Mouse (Mus musculus): Measurements from ENCODE around the gene Rps3.

Rps3 gene

DNA sequence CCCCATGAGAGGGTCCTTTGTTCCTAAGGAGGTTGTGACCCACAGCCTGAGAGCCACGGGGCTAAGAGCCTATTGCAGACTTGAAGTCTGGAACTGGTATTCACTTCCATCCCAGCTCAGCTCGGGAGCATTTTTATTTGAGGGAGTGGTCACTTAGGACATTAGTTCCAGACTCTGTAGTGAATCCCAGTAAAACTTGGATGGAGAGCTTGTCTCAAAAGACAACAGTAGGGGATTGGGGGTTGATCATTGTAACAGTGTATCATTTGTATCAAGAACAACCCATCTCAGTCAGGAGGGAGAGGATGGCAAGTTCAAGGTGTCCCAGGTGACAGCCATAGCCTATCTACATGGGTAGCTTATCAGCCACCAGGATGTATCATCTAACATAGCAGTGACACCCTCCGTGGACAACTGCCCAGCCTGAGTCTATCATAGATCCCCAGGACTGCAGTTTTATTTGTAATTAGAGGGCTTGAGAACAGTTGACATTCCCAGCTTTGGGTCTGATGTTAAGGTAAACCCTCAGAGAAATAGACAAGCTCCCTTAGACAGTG lies 6.9 kb downstream of the Rps3 start:
- CTCF ChIA-PET: interaction anchor here (0.7 kb wide), 1 partner anchor 150 kb away, joined by 3 read pairs; no protein-coding TSS in a partner anchor

DNA sequence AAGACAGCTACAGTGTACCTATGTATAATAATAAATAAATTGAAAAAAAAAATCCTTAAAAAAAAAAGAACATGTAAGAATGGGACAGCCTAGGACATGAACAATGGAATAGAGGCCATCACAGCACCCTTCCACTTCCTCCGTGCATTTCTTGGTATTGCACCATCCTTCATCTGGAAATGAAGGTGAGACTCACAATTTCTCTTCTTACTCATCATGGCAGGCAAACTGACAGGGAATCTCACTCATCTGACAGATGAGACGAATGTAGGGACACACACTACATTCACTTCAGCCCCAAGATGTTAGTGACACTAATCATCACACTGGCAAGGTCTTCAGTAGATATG lies 8.0 kb downstream of the Rps3 start:
- CTCF ChIA-PET: no interaction called here

DNA sequence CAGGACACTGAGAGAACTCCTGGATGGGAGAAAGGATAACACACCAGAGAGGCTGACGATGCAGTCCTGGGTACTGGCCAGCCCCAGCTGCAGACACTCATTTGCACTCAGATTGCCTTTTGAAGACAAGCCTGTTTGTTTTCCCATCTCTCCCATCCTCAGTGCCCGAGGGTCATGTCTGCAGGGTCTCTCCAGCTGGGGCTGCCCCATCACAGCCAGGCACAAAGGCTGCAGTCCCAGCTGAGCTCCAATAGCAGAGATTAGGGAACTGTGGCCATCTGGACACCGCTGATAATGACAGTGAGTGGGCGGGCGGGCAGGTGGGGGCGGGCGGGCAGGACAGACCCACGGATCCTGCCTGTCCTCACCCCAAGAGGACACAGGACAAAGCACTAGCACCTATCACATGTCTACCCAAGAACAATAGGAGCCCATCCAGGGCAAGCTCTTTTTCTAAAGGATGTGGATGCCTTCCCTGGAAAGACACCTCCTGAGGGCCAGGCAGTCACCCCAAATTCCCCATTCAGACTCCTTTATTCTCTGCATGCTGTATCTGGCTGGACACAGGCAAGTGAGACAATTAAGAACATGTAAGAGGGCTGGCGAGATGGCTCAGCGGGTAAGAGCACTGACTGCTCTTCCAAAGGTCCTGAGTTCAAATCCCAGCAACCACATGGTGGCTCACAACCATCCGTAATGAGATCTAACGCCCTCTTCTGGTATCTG lies 8.5 kb downstream of the Rps3 start:
- CTCF ChIA-PET: no interaction called here

DNA sequence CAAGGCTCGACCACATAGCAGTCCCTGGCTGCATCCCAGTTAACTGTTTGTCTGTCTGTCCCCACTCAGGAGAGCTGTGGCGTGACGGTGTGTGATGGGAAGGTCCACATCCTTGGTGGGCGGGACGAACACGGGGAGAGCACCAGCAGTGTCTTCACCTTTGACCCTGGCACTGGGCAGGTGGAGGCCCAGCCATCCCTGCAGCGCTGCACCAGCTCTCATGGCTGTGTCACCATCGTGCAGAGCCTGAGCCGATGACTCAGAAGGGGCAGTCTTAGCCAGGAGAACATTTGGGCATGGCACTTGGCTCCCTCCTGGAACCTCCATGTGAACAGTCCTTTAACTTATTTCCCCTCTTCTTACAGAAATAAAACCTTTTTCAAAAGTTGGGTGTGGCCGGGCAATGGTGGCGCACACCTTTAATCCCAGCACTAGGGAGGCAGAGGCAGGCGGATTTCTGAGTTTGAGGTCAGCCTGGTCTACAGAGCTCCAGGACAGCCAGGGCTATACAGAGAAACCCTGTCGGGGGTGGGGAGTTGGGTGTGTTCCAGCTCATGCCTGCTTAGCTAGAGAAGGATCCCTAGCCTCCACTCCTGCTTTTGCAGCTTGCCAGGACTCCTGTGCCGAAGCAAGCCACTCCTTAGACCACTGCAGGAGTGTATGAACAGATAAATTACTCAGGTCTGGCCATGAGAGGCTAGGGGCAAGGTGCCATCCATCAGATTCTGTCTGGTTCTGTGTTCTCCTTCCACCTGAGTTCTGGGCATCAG lies 9.7 kb downstream of the Rps3 start:
- CTCF ChIA-PET: no interaction called here

DNA sequence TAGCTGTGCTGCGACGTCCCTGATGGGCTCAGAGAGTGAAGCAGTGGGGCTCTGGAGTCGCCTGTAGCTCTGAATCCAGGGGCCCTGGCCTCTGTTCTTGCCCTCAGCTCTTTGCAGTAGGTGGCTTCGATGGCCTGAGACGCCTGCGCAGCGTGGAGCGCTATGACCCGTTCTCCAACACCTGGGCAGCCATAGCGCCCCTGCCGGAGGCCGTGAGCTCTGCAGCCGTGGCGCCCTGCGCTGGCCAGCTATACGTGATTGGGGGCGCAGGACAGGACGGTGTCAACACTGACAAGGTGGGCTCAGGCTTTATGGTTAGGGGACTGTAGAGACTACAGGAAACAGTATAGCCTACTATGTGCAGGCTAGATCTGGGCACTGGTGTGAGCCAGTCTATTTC lies 12.0 kb downstream of the Rps3 start:
- CTCF ChIA-PET: no interaction called here

DNA sequence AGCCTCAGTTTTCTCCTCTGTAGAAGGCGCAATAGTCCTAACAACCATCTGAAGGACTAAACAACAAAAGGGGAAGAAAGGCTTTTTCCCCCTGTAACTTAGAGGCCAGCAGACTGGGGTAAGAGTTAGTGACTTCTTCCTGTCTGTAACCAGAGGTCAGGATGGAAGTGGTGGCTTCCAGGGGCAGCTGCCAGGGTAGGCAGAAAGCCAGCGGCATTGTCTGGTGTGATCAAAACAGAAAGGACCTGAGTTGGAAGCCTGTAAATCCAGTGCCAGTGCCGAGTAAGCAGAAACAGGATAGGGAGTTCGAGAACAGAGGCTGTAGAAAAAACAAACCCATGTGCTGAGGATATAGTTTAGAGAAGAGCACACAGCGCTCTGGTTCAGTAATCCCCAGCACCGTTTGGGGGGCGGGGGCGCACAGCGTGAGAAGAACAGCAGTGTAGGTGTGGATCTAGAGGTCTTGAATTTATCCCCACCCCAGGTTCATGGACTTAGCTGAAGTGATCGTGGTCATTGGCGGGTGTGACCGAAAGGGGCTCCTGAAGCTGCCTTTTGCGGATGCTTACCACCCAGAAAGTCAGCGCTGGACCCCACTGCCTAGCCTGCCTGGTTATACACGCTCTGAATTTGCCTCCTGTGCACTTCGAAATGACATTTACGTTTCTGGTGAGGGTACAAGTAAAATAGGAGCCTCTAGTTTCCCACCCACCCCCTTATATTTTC lies 13.7 kb downstream of the Rps3 start:
- CTCF ChIA-PET: no interaction called here

DNA sequence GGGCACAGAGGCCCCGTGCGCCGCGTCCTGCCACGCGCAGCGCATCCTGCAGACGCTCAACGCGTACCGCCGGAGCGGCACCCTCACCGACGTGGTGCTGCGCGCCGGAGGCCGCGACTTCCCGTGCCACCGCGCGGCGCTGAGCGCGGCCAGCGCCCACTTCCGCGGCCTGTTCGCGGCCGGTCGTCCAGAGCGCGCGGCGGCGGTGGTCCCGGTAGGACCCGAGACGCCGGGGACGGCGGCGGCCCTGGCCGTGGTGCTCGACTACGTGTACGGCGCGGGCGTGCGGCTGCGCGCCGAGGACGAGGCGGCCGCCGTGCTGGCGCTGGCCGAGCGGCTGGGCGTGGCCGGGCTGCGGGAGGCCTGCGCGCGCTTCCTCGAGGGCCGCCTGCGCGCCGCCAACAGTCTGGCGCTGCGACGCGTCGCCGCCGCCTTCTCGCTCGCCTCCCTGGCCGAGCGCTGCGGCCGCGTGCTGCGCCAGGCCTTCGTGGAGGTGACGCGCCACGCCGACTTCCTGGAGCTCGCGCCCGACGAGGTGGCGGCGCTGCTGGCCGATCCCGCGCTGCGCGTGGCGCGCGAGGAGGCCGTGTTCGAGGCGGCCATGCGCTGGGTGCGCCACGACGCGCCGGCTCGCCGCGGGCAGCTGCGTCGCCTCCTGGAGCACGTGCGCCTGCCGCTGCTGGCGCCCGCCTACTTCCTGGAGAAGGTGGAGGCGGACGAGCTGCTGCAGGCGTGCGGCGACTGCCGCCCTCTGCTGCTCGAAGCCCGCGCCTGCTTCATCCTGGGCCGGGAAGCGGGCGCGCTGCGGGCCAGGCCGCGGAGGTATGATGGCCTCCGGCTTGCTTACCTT lies 15.0 kb downstream of the Rps3 start:
- CTCF ChIA-PET: no interaction called here

DNA sequence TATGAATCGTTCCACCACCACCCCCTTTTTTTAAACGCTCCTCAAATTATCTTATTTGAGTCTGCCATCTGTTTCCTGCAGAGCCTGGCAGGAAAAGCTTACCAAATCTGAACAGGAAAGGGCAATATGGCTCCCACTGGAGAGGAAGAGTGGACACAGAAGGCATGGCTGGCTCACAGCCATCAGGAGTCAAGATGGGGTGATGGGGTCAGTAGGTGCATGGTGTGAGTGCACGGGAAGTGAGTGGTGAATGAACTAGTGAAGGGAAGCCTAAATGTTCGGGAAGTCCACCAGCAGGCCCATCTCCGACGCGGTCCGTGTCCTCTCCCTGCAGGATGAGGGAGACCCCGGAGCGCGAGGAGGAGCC lies 15.6 kb downstream of the Rps3 start:
- CTCF ChIA-PET: no interaction called here

DNA sequence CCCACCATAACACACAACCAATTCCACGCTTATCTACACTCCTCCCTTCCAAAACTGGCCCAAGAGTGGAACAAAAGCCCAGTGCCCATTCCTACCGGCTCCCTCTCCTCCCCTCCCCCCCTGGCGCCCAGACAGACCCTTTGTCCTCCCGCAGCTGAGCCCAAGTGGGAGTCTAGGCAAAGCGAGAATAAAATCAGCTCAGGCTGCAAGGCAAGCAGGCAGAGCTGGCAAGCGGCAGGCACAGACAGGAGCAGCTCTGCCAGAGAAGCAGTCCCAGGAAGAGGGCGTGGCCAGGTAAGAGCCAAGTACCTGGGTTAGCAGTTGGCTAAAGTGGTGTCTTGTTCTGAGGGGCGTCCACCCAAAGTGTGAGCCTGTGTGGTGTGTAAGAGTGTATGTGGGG lies 17.7 kb downstream of the Rps3 start, which contains the start of gene Klhl35:
Gene Klhl35, plus strand, starts transcription at position 194 of the 400 bp plus-strand sequence.
- CTCF ChIA-PET: no interaction called here

DNA sequence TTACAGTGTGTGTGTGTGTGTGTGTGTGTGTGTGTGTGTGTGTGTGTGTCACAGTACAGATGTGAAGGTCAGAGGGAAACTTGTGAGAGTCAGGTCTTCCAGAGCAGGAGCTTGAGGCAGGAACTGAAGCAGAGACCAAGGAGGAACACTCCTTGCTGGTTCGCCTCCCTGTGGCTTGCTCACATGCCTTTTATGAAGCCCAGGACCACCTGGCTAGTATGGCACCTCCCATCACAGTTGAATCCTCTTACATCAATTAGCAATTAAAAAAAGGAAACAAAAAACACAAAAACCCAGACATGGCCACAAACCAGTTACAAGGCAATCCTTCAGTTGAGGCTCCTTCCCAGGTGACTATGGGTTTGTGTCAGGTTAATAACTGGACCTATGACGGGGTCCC lies 20.4 kb downstream of the Rps3 start:
- CTCF ChIA-PET: interaction anchor here (0.6 kb wide), 2 partner anchors 14 to 500 kb away, joined by 5 to 9 read pairs; no protein-coding TSS in a partner anchor

DNA sequence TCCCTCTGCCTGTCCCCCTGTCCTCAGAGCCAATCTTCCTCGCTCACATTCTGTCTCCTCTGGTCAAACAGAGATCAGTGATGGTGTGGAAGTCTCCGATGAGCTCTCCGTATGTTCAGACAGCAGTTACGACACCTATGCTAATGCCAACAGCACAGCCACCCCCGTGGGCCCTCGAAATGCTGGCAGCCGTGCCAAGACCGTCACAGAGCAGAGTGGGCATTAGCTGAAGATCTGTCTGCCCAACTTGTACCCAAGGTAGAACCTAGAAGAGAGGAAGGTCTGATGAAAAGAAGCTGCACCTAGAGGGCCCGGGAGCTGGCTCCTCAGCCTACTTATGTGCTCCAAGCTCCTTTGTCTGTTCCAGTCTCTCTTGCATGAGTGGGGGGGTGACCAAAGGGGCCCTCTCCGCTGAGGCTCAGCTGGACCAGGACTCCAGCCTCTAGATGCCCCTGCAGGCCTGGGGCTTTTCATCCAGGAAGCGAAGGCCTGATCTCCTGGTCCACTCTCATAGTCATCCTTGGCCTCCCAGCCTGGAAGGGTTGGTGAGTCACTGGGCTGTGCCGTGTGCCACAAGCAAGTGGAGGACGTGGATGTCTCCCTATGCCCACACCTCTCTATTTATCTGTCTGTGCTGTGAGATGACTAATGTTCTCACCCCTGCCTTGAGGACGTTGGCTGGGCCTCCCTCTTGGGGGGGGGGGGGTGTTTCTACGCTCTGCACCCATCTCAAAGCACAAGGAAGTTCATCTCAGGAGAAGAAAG lies 23.5 kb downstream of the Rps3 start:
- CTCF ChIA-PET: interaction anchor here (0.8 kb wide), 1 partner anchor 49 kb away, joined by 6 read pairs; no protein-coding TSS in a partner anchor

DNA sequence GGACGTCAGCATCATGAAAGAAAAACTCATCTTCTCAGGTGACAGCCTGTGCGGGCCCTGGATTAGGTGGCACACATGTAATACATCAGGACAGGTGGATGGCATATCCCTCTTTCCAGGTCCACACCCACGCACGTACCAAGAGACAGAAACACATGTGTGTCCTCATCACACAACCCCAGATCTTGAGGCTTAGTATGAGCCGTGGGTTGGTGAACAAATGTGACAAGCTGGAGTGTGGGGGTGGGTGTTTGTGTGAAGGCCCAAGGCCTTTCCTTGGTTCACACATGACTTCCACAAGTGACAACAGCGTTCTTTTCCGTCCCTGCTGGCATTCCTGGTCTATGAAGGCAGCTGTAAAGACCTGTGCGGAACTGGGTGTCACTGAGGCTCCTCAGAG lies 24.7 kb downstream of the Rps3 start:
- CTCF ChIA-PET: no interaction called here

DNA sequence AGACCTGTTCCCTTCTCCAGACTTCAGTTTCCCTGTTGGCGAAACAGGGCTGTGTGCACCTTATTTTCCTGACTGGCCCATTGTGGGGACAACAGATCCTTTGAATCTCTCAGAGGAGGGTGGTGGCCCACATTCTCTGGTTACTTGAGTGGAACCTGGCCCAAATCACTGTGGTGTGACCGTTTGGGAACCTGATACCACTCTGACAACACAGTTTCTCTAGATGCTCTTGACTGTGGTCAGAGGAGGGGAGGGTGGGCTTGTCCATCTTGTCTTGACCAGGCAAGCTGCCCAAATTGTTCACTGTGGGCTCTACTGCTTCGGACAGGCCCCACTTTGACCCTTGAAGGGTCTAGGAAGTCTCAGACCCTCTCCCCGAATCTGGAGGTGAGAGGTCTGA lies 29.5 kb downstream of the Rps3 start:
- CTCF ChIA-PET: no interaction called here

DNA sequence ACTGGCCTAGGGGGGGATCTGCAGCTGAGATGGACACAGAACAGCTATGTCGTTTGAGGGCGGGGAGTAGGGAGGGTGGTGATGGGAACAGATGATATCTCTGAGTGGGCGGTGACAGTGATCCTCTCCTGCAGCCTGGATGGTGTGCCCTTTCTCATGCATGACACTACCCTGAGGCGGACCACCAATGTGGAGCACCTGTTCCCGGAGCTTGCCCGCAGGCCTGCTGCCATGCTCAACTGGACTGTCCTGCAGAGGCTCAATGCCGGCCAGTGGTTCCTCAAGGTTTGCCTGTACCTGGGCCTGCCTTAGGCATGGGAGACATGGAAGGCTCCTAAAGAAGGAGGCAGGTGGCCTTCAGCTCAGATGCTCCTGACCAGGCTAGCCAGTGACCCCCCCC lies 30.7 kb downstream of the Rps3 start:
- CTCF ChIA-PET: interaction anchor here (0.7 kb wide), 1 partner anchor 661 kb away, joined by 3 read pairs; no protein-coding TSS in a partner anchor

DNA sequence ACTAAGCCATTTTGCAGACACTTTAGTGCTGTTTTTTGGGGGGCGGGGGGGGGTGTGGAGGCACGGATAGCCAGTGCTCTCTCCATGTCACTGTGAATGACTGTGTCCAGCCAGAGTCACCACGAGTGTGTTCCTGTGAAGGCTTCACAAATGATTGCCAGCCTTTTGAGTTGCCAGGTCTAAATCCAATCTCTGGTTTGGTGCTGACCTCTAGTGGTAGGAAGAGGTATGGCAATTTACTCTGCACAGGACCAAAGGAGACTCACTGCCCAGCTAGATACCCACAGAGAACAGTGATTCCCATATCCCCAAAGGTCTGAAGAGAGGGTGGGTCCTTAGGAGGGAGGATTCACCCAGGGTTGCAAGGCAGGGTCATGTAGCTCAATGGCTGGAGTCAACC lies 32.8 kb downstream of the Rps3 start:
- CTCF ChIA-PET: interaction anchor here (0.9 to 1.3 kb wide), 2 partner anchors 13 to 75 kb away, joined by 3 read pairs; no protein-coding TSS in a partner anchor

DNA sequence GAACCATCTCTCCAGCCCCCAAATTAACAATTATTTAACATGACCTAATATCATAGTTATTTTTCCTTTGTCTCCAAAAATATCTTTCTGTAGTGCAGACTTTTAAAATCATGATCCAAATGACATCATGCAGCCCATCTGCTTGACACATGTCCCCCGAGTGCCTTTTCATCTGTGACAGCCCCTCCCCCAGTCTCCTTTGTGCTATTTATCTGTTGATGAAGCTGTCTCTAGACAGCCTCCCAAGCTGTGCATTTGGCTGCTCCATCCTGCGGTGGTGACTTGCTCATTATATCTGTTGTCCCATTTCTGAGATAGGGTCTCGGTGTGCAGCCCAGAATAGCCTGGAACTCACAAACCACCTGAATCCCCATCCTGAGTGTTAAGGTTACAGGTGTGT lies 33.8 kb downstream of the Rps3 start:
- CTCF ChIA-PET: no interaction called here

DNA sequence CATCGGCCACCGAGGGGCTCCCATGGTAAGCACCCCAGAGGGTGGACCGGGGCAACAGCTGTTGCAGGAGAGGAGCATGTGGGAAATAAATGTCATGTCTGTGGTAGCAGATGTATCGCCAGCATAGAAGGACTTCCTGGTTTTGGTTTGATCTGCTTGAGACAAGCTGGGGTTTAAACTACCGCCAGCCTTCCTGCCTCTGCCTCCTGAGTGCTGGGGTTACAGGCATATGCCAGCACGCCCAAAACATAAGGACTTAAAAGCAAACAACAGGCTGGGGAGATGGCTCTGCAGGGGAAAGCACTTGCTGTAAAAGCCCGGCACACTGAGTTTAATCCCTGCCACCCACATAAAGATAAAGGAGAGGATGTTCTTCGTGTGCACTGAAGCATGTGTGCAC lies 34.5 kb downstream of the Rps3 start:
- CTCF ChIA-PET: interaction anchor here (0.6 to 0.7 kb wide), 3 partner anchors 14 to 74 kb away, joined by 3 to 9 read pairs (median 6); no protein-coding TSS in a partner anchor

DNA sequence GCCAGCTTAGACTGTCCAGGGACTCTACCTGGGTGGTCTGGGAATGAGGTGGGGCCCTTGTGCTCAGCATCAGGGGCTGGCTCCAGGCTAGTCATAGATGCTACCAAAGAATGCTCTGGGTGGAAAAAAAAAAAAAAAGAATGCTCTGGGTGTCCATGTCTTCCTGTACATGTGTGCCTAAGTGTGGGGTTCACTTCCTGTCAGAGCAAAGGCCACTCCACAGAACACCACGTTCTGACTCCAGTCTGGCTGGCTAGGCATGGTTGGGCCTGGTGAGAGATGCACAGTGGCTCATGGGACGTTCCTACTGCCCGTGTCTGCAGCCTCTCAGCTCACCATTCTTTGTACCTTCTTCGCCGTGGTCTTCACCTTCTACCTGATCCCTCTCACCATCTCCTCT lies 34.9 kb downstream of the Rps3 start:
- CTCF ChIA-PET: interaction anchor here (0.6 to 0.7 kb wide), 3 partner anchors 15 to 73 kb away, joined by 3 to 9 read pairs (median 6); no protein-coding TSS in a partner anchor

DNA sequence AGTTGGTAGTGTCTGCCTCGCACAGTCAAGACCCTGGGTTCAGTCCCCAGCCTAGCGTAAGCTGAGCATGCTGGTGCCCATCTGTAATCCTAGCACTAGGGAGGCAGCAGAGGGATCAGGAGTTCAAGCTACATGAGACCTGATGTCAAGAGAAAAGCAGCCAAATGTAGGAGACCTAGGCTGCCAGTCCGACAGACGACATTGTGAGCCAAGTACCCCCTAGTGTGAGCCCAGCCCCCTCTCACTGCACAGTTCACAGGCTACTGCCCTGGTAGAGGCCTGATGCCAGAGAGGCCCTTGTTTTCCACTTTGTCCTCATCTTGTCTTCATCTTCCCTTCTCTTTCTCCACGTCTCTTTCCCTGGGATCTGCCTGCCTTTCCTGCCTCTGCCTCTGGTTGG lies 36.2 kb downstream of the Rps3 start:
- CTCF ChIA-PET: no interaction called here

DNA sequence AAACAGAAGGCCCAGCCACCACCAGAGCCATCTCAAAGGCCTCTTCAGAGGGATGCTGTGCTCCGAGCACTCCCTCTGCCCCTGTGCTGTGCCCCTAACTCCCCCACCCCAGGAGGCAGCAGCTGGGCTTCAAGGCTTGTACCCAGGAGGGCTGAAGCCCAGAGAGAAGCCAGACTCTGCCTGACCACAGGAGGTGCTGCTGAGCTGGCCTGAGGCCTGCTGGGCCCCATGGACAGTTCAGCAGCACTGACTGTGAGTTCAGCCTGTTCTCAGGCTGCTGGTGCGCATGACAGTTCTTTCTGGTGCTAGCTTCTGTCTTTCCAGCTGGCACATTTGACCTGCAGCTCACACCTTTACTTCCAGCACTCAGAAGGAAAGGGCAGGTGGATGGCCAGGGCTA lies 37.7 kb downstream of the Rps3 start:
- CTCF ChIA-PET: no interaction called here

Measured in spleen, embryonic (tissue).